Mouse (Mus musculus) heart, adult 18-20 months (tissue): ENCODE measurements around the gene Nsmce1. TPM values are rescaled to one million over a fixed set of nuclear protein-coding genes. Genes with fewer than 3 reads are reported as not detected.

Experiments used
- DNase-seq, 2 experiments: peaks; one replicate each; pipeline ENCODE4 v3.0.0; 2021 to 2022; ENCODE audit warnings: mixed read lengths in 1 of 2
- total RNA-seq, 2 experiments: library from RNA; stranded (reverse); gene quantifications; 2 replicates each; pipeline ENCODE4 v1.2.3; 2021

Nsmce1 gene
- total RNA-seq, 2 experiments from 2014 or later: 32.3 to 35.1 TPM

- no peak for DNase-seq
Observed at GRCm38 (mm10) chr7:125491760-125492159, 364 bp upstream of the Nsmce1 start.

DNA sequence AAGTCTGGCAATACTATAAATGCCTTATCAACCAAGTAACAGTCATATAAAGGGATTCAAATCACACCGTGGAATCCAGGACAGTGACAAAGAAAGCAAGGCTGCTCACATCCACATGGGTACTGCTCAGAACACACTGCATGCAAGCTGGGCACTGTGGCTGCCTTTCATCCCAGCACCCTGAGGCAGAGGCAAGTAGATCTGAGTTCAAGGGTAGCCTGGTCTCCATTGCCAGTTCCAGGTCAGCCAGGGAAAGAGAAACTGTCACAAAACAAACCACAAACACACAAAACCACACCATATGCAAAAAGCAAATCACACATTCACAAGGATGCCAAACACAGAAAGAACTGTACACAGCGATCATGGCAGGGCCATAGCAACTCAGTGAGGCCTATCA is 1.8 kb downstream of the Nsmce1 start:
- no peak for DNase-seq

DNA sequence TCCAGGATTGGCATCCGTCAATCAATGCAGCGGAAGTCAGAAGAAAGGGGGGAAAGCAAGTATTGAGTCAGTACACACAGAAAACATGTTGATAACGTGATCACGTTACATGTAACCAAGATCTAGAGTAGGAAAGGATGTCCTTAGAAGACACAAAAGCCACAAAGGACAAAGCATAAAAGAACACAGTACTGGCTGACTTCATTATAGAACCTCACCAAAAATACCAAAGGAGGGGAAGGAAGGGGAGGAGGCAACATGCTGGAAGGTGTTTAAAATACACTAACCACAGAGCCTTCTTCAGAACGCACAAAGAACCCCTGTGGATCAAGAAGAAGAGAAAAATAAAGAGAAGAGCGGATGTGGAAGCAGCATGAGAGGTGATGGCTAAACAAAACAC is 2.7 kb downstream of the Nsmce1 start:
- DNase-seq: no peak

- no peak for DNase-seq
Observed at GRCm38 (mm10) chr7:125487126-125487525, 4.3 kb downstream of the Nsmce1 start.

GRCm38 (mm10) chr7:125486121-125486630 is 5.2 kb downstream of the Nsmce1 start:
- DNase-seq: no peak

DNA sequence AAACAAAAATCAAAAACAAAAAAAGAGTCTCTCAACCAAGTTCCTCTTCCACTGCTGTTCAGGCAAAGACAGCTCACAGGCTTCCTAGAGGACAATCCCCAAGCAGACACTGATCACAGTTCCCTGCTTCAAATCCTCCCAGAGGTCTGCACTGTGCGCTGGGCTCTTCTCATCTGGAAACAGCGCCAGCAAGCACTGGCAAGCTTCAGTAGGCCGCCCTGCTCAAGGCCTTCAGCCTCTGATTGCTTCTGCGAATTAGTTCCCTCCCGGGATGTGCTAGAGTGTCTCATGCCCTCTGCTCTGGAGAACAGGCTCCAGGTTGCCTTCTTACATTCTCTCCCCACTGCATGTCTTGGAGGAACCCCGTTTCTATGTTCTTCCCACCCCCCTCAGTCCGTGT is 6.6 kb downstream of the Nsmce1 start:
- no peak for DNase-seq

- no peak for DNase-seq
Observed at GRCm38 (mm10) chr7:125482886-125483285, 8.5 kb downstream of the Nsmce1 start.

- no peak for DNase-seq
Observed at GRCm38 (mm10) chr7:125482339-125482738, 9.1 kb downstream of the Nsmce1 start.

- no peak for DNase-seq
Observed at GRCm38 (mm10) chr7:125480518-125480917, 10.9 kb downstream of the Nsmce1 start.

DNA sequence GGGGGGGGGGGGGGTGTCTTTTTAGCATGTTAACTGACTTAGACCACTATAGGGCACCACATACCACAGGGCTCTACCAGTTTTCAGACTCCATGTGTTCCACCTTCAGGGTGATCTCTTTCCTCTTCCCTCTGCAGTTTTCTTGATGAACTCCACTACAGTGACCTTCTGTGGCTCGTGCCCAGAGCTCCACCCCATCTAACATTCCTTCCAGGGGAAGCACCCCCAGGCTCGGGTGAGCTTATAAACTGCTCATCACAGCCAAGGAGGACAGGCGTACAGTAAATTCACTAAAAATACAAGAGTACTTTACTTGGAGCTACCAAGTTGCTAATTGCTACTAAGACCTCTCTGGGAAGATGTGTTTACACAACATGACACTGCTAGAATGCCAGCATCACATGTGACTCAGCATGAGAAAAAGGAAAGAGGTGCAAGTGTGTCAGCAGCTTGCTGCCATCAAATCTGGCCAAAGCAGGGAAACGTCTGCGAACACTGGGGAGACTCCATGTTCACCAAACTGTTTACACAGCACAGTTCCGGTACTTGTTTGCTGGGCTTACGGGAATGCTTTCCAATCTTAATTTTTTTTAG is 12.9 kb downstream of the Nsmce1 start:
- DNase-seq: peak; percentile 38 to 66

DNA sequence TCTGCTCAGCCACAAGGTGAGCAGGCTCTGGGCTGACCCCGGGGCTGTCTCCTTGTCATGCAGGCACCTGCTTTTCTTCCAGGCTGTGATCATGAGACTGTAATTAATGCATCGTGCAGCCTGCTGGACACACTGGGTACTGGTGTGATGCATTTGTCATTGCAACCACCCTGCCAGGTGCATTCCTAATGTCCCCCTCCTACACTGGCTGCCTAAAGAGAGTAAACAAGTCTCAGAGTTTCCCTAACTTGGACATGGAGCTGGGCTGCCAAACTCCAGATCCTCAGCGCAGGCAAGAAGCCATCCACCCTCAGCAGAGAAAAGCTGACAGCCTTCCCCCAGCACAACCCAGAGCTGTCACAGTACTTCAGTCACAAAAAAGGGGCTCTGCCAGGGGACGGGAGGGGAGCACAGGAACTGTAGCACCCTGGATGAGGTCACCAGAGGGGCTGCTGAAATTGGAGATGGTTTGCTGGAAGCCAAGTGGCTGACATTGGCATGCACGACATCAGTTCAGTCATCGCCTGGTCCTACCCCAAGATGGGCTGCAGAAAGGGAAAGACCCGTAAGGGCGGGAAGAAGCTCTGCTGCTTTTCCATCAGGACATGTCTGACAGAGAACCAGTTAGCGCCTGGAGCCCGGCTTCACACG is 15.7 kb downstream of the Nsmce1 start:
- peak; percentile 52 to 60 for DNase-seq

DNA sequence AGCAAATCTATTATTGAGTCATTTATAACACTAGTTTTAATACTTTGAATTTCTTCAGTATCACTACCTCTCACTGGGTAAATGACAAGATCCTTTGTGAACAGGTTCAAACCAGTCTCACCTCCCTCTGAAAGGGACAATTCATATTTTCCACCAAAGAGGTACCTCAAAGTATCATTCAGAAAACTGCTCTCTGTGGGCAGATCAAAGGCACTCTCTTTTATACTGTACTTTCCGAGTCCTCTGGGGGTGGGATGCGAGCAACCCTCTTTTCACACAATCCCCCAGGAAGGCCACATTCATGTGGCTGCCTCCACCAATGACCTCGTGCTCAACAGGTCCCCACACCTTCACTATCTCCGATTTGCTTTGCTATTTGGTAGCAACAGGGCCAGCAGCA is 16.9 kb downstream of the Nsmce1 start:
- no peak for DNase-seq

DNA sequence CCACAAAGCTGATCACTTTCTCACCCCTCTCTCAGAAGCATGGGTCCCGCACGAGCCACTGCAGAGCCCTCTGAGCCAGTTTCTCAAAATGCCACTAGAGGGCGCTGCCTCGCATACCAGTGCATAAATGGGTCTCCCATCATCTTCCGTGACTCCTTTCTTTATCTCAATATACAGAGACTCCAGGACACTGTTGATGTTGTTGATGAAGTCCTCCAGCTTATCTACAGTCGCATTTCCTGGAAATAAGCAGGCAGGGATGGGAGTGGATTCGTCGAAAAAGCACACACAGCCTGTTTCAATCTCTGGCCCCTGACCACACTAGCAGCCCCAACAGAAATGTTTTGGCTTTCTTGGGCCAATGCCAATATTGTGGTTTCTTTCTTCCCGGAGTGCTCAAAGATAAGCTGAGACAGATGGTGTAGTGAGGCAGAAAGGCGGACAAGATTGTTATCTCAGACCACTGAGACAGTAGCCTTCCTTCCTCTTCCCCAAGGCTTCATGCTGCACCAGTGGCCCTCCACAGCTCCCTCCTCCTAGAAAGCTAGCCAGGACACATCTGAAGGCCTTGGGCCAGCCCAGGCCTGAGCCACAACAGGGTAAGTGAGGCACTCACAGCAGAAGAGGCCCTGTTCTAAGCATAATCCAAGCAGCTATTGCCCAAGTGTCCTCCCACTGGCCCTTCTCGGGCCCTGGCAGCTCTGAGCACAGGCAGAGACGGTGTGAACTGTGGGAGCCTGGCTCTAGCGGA is 19.2 kb downstream of the Nsmce1 start:
- DNase-seq: peak; percentile 86 to 87

- no peak for DNase-seq
Observed at GRCm38 (mm10) chr7:125470901-125471300, 20.5 kb downstream of the Nsmce1 start.

- peak; percentile 74 to 87 for DNase-seq
Observed at GRCm38 (mm10) chr7:125469937-125470336, 21.5 kb downstream of the Nsmce1 start.

DNA sequence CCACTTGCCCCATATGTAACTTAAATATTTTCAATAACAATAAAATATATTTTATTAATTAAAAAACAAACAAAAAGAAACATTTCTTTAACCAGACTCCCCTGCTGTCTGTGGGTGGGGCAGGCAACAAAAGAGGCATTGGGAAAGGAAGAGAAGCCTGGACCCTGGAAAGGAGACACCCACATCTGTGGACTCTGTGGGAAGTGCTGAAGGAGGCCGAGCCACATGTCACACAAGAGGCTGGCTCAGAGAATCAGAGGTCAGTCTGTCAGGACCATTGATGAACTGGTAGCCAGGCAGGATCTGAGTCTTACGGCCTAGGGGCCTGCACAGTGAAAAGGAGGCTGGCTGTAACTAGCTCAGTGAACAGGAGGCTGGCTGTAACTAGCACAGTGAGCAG is 29.2 kb downstream of the Nsmce1 start:
- no peak for DNase-seq

DNA sequence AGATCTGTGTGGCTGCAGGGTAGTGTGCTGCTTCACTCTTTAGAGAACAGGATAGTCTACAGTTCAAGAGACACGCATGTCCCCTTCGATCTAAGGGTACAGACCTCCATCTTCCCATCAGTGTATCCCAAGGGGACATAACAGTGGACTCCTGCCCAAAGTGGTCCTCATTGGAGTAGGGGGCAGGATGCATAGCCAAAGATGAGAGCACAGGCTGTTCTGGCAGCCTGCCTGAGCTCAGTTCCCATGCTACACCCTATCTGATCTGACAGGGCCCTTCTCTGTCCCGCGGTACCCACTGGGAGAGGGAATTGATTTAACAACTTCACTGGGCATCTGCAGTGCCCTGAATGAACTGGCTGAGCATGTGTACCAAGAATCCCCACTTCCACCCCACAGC is 37.7 kb downstream of the Nsmce1 start:
- DNase-seq: no peak

DNA sequence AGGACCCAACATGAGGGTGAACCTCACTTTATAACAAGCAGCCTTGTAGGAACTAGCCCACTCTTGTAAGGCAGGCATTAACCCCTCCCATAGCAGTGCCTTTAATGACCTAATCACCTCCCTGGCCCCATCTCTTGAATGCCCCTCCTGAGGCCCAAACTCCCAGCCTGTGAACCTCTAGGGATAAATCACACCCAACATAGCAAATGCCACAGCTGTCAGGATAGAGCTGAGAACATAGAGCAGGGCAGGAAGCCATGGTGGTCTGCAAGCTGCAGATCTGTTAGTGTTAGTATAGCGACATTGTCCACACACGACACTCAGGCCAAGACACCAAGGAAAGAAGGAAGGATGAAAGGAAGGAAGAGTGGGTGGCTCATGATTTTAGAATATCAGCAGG is 40.3 kb downstream of the Nsmce1 start:
- DNase-seq: no peak

DNA sequence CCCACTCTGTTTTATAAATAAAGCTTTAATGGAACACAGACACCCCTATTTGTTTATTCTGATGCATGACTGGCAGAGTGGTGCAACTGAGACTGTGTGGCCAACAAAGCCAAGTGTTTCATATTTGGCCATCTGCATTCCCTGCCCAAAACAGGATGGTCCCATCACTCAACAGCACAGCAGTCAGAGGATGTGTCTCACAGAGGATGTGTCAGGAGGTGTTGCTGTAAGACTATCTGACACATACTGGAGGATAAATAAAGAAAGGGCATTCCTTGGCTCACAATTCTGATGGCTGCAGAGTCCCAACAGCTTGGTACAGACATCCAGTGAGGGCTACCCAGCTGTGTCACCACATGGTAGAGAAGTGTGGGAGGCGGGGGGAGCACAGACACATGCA is 40.7 kb downstream of the Nsmce1 start:
- DNase-seq: no peak

GRCm38 (mm10) chr7:125444464-125445401 is 46.7 kb downstream of the Nsmce1 start, which contains the start of gene Kdm8:
TSS of gene Kdm8 (plus strand) at chr7:125444676.
- peak; percentile 95 to 96 for DNase-seq

DNA sequence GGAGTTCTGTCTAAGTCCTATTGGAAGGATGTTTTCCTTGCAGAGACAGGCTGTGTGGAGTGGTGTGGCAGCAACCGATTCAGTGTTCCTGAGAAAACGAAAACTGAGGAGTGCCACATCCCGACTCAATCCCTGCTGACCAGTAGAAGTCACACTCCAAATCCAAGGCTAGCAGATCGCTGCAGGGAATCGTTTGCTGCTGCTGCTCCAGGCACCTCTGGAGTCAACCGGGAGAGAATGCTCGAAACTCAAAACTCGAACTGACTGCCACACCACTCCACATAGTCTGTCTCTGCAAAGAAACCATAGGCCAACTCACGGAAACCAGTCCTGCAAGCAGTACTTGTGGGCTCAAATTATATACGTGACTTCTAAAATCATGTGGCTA is 47.3 kb downstream of the Nsmce1 start:
- peak in 1 of 2 experiments; percentile 42 for DNase-seq

DNA sequence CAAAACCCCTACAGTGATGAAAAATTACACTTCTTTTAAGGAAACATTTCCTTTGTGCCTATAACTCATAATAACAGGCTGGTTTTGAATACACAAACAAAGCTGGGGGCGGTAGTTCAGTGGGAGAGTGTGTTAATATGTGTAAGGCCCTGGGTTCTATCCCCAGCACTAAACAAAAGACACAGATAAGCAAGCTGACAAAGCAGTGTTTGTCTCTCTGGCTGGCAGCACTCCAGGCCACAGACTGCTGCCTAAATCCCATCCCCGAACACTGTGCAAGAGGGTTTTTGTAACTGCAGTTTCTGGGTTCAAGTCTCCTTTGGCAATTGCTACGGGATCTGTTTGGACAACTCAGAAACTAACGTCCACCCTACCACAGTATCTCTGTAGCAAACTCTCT is 49.1 kb downstream of the Nsmce1 start:
- no peak for DNase-seq
